Mouse (Mus musculus) heart, embryonic 12.5 days (tissue): ENCODE results near the gene Fam111a. TPM values are rescaled to one million over a fixed set of nuclear protein-coding genes. Genes with fewer than 3 reads are reported as not detected.

Source experiments
- ATAC-seq: fragments of 200-750 bp; cut with Nextera tagmentation; 2 replicates; pipeline ENCODE4 v1.8.0; 2017; ENCODE audit warnings: moderate TSS enrichment, moderate library complexity; ENCODE audit not compliant: insufficient number of reproducible peaks, low FRiP score
- H3K27ac ChIP-seq: fragments of 300-500 bp; sonication (generic); 2 replicates; pipeline ENCODE4 v1.5.1; 2016; ENCODE audit warnings: mild to moderate bottlenecking, moderate library complexity; ENCODE audit not compliant: poor library complexity, severe bottlenecking
- H3K27me3 ChIP-seq: fragments of 300-500 bp; sonication (generic); replicated peaks from 2 replicates; pipeline ENCODE4 v1.6.1; 2016; ENCODE audit warnings: mild to moderate bottlenecking, moderate library complexity
- H3K36me3 ChIP-seq: fragments of 300-500 bp; sonication (generic); 2 replicates; pipeline ENCODE4 v1.6.1; 2016; ENCODE audit warnings: mild to moderate bottlenecking, moderate library complexity
- H3K4me1 ChIP-seq: fragments of 300-500 bp; sonication (generic); replicated peaks from 2 replicates; pipeline ENCODE4 v1.6.1; 2016; ENCODE audit warnings: mild to moderate bottlenecking
- H3K4me2 ChIP-seq: fragments of 300-500 bp; sonication (generic); 2 replicates; pipeline ENCODE4 v1.6.1; 2016; ENCODE audit warnings: mild to moderate bottlenecking, moderate library complexity
- H3K4me3 ChIP-seq: fragments of 300-500 bp; sonication (generic); 2 replicates; pipeline ENCODE4 v1.5.1; 2016; ENCODE audit warnings: mild to moderate bottlenecking
- H3K9ac ChIP-seq: fragments of 300-500 bp; sonication (generic); 2 replicates; pipeline ENCODE4 v1.6.1; 2016; ENCODE audit warnings: mild to moderate bottlenecking, moderate library complexity
- H3K9me3 ChIP-seq: fragments of 300-500 bp; sonication (generic); replicated peaks from 2 replicates; pipeline ENCODE4 v1.6.1; 2016; ENCODE audit warnings: mild to moderate bottlenecking, moderate library complexity
- WGBS: fragments of 180-500 bp; shearing (Covaris S2); methylation state at CpG from one replicate; pipeline ENCODE4 v1.1.7; 2016; 5-methylcytosine and 5-hydroxymethylcytosine counted together
- polyA plus RNA-seq: library from polyadenylated mRNA; unstranded; fragments of >200 nt; fragmentation: Nextera tagmentation; extraction: Ambion mirVana; gene quantifications from 2 replicates; pipeline ENCODE4 v1.2.1, GENCODE M21; 2016

Fam111a gene
- polyA plus RNA-seq, 1 experiment from 2014 or later: 21.0 TPM

GRCm38 (mm10) chr19:12634259-12634658 lies 88.7 kb downstream of the Fam111a start:
- Histone ChIP-seq H3K36me3 (no peaks in the 10 kb centered on the region), H3K4me2 (no peak overlapping the region), H3K9me3 (no peaks in the 10 kb centered on the region), H3K4me3 (no peak overlapping the region), H3K27ac (no peak overlapping the region), H3K9ac (no peak overlapping the region), H3K27me3 (no peaks in the 10 kb centered on the region), H3K4me1 (no peaks in the 10 kb centered on the region)
- ATAC-seq: no peak
- WGBS: 81% methylated on average over 3 of the region's 3 CpGs

DNA sequence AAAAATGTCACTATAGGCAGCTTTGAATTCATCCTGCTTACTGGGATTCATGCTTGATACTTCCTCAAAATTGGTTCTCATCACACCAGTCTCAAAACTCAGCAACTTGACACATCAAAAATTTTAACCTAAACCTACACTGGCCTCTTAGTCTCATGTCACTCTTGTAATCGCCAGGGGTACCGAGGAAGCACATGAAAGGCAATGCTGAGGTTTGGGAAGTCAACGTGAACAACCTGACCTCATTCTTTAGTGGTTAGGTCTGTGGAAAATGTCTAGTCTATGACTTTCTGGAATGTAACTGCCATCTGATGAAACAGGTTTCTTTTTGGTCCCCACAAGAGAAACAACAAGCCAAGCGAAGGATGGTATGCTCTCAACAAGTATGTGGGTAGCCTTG lies 89.4 kb downstream of the Fam111a start:
- WGBS: 76% methylated on average over 4 of the region's 4 CpGs
- Histone ChIP-seq H3K9ac (no peak overlapping the region), H3K27me3 (no peaks in the 10 kb centered on the region), H3K9me3 (no peaks in the 10 kb centered on the region), H3K4me3 (no peak overlapping the region), H3K4me2 (no peak overlapping the region), H3K36me3 (no peaks in the 10 kb centered on the region), H3K27ac (no peak overlapping the region), H3K4me1 (no peaks in the 10 kb centered on the region)
- ATAC-seq: no peak

DNA sequence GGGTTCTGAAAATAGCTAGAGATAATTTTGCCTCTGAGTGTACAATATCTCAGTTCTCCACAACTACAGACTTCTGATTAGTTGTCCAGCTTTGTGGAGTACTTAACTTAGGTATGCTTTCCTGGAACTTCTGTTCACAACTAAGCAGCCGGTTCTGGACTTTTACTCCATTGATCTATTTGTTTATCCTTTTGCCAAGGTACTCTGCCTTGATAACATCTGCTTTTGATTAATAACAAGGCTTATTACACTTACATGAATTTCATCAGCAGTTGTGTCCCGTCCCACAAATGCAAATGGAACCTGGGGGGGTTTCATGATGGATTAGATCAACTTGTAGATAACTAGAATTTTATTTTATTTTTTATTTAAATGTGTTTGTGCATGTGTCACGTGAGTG lies 91.3 kb downstream of the Fam111a start:
- Histone ChIP-seq H3K9me3 (no peaks in the 10 kb centered on the region), H3K27me3 (no peaks in the 10 kb centered on the region), H3K36me3 (no peaks in the 10 kb centered on the region), H3K27ac (no peak overlapping the region), H3K4me1 (no peaks in the 10 kb centered on the region), H3K4me2 (no peak overlapping the region), H3K4me3 (no peak overlapping the region), H3K9ac (no peak overlapping the region)
- ATAC-seq: no peak
- 68% methylated on average over 3 of the region's 3 CpGs for WGBS

DNA sequence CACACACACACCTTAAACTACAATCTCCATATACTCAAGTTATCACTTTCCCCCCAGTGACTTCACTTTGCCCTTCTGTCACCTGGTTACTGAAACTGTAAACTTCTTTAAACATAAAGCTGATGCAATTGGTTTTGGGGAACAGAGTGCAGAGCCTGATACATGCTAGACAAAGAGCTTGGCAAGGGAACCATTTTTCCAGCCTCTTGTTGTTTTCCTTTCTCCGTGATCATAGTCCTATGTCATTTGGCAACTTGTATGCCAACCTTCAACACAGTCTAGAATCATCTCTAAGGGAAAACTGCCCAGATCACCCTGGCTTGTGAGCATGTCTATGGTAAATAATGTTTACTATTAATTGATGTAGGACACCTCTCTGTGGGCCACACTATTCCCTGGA lies 92.5 kb downstream of the Fam111a start:
- H3K36me3 ChIP-seq: no peaks in the 10 kb centered on the region
- no peak overlapping the region for H3K27ac ChIP-seq
- 71% methylated on average over 1 of the region's 1 CpGs for WGBS
- H3K9me3 ChIP-seq: no peaks in the 10 kb centered on the region
- no peaks in the 10 kb centered on the region for H3K4me1 ChIP-seq
- no peak overlapping the region for H3K4me3 ChIP-seq
- no peak for ATAC-seq
- H3K4me2 ChIP-seq: no peak overlapping the region
- H3K27me3 ChIP-seq: no peaks in the 10 kb centered on the region
- no peak overlapping the region for H3K9ac ChIP-seq

Other genes with a start within 250 kb of the Fam111a start
- gene Olfr1436, start 246.6 kb upstream of the Fam111a start, polyA plus RNA-seq: not detected in 2 replicates
- not detected in 2 replicates for gene Olfr1437, start 220.6 kb upstream of the Fam111a start, polyA plus RNA-seq
- not detected in 2 replicates for gene Olfr1438-ps1, start 209.8 kb upstream of the Fam111a start, polyA plus RNA-seq
- not detected in 2 replicates for gene Olfr1440, start 158.5 kb upstream of the Fam111a start, polyA plus RNA-seq
- gene Olfr1441, start 128.3 kb upstream of the Fam111a start, polyA plus RNA-seq: not detected in 2 replicates
- gene Pfpl, start 117.8 kb upstream of the Fam111a start, polyA plus RNA-seq: not detected in 2 replicates
- 0.06 and 0.18 TPM in 2 replicates for gene Mpeg1, start 85.0 kb upstream of the Fam111a start, polyA plus RNA-seq
- gene Dtx4, start 44.3 kb upstream of the Fam111a start, polyA plus RNA-seq: 1.4 and 1.7 TPM in 2 replicates
- 0.08 and 0.15 TPM in 2 replicates for gene Gm4952, start 54.2 kb downstream of the Fam111a start, polyA plus RNA-seq
- not detected in 2 replicates for gene Glyat, start 87.6 kb downstream of the Fam111a start, polyA plus RNA-seq
- not detected in 2 replicates for gene Olfr1442, start 124.7 kb downstream of the Fam111a start, polyA plus RNA-seq
- gene Olfr1443, start 132.4 kb downstream of the Fam111a start, polyA plus RNA-seq: not detected in 2 replicates
- not detected in 2 replicates for gene Keg1, start 150.0 kb downstream of the Fam111a start, polyA plus RNA-seq
- gene Cntf, start 219.9 kb downstream of the Fam111a start, polyA plus RNA-seq: 0.69 and 1.2 TPM in 2 replicates